Comparison of ENCODE assay signal across 8 mouse cellular contexts in genomic region chr2:32586871-32587351, GRCm38 (mm10). TPM values are rescaled to one million over a fixed set of nuclear protein-coding genes. Genes with fewer than 3 reads are reported as not detected.
DNase-seq lines count a peak whose midpoint lies in the region; ATAC-seq and TF ChIP-seq lines count a peak whose summit lies in the region.

TSS of gene St6galnac4 (plus strand) at chr2:32587095.

- H3K4me3 ChIP-seq in gastrocnemius, adult 2 months: peak within 1 kb of the TSS; percentile 86
- peak within 1 kb of the TSS; percentile 71 for H3K4me3 ChIP-seq in hindbrain, embryonic 16.5 days (ENCODE audit: low read length)
- peak within 1 kb of the TSS; percentile 62 for H3K4me3 ChIP-seq in left cerebral cortex, adult 2 months

- H3K27ac ChIP-seq in gastrocnemius, adult 2 months: peak within 1 kb of the TSS; percentile 90
- H3K27ac ChIP-seq in hindbrain, embryonic 16.5 days (ENCODE audit: low read depth, low read length): peak within 1 kb of the TSS; percentile 74; the same call in 1 of the 2 replicates
- H3K27ac ChIP-seq in left cerebral cortex, adult 2 months: peak within 1 kb of the TSS; percentile 84

- intact Hi-C loops in gastrocnemius, adult 2 months (cut with DNase I): no loop called here
- intact Hi-C loops in left cerebral cortex, adult 2 months (cut with DNase I): loop anchor here (1.0 kb wide), 1 partner anchor 15 kb away; no protein-coding TSS in a partner anchor

- TF ChIP-seq CTCF in gastrocnemius, adult 2 months (IDR thresholded peaks at IDR 0.05): peak; percentile 55
- peak; percentile 23 for TF ChIP-seq CTCF in left cerebral cortex, adult 2 months (IDR thresholded peaks at IDR 0.05)

- no peaks in the 10 kb centered on the region for H3K9me3 ChIP-seq in hindbrain, embryonic 16.5 days (ENCODE audit: control insufficient read depth, low read length)

- H3K9ac ChIP-seq in hindbrain, embryonic 16.5 days (ENCODE audit: low read depth, low read length): peak within 1 kb of the TSS; percentile 85

- H3K4me1 ChIP-seq in hindbrain, embryonic 16.5 days (ENCODE audit: control insufficient read depth, insufficient read depth, low read depth, low read length): peaks cover 27% of the 10 kb centered on the region

- WGBS in hindbrain, embryonic 16.5 days: 0% methylated on average over 21 of the region's 38 CpGs

- DNase-seq in gastrocnemius, adult 2 months: peak; percentile 95
- DNase-seq in left cerebral cortex, adult 2 months (ENCODE audit: extremely low spot score in 1 of 2, low spot score in 2 of 2): peak; percentile 89
- peak; percentile 87 to 90 for DNase-seq in right cerebral cortex, adult 2 months (ENCODE audit: low spot score in 2 of 2)
- peak; percentile 58 for DNase-seq in urinary bladder, postnatal 10 days (ENCODE audit: low spot score)

- H3K27me3 ChIP-seq in hindbrain, embryonic 16.5 days (replicated peaks; ENCODE audit: control insufficient read depth, insufficient read depth, low read length): no peaks in the 10 kb centered on the region

- peak within 1 kb of the TSS; percentile 76 for H3K4me2 ChIP-seq in hindbrain, embryonic 16.5 days (ENCODE audit: low read length)

- peak; percentile 70 for ATAC-seq in activated CD4-positive, CD25-positive, alpha-beta regulatory T cell, adult 4 months
- peak; percentile 69 for ATAC-seq in common myeloid progenitor, adult 5-6 weeks (replicated peaks; ENCODE audit: low read depth, poor library complexity, severe bottlenecking)
- peak; percentile 82 for ATAC-seq in hindbrain, embryonic 16.5 days
- ATAC-seq in megakaryocyte, adult 5-6 weeks (ENCODE audit: poor library complexity, severe bottlenecking): peak; percentile 80

- no peaks in the 10 kb centered on the region for H3K36me3 ChIP-seq in hindbrain, embryonic 16.5 days (ENCODE audit: control insufficient read depth, insufficient read depth, low read length)

RNA-seq across cellular contexts. Expression of gene St6galnac4, which starts in this region (rescaled TPM):
- 10 to 100 TPM; 30.7 to 39.8 TPM for polyA plus RNA-seq in activated CD4-positive, CD25-positive, alpha-beta regulatory T cell, adult 4 months (2017; shearing (Covaris generic))
- total RNA-seq in common myeloid progenitor, adult 5-6 weeks (2017): 25.7 and 28.8 TPM in 2 replicates
- 10 to 100 TPM in 1 of 2 experiments, 1 to 10 TPM in 1; 8.7 to 21.6 TPM for total RNA-seq in gastrocnemius, adult 2 months (2021)
- polyA plus RNA-seq in hindbrain, embryonic 16.5 days (2015; fragmentation: Nextera tagmentation; extraction: Ambion mirVana): 49.6 and 54.3 TPM in 2 replicates
- total RNA-seq in left cerebral cortex, adult 2 months (2021): 10 to 100 TPM; 37.2 to 38.0 TPM
- total RNA-seq in megakaryocyte, adult 5-6 weeks (2015): 5.8 and 9.2 TPM in 2 replicates
- total RNA-seq in megakaryocyte, adult 5-6 weeks (2017): 8.6 and 12.1 TPM in 2 replicates

Comparison
In these comparisons a context has a peak if more than half of its experiments do, and no peak if none do; other contexts are left out.
1. Peak in every context shown above with its lines: DNase-seq, ATAC-seq, H3K4me3 ChIP-seq and H3K27ac ChIP-seq.